Mouse (Mus musculus) granulocyte monocyte progenitor cell, adult 5-6 weeks (primary cell): Measurements from ENCODE around the gene Lpgat1. TPM values are rescaled to one million over a fixed set of nuclear protein-coding genes. Genes with fewer than 3 reads are reported as not detected.

Experiments
- ATAC-seq: replicated peaks from 2 replicates; pipeline ENCODE4 v1.8.0; 2016; ENCODE audit warnings: mild to moderate bottlenecking, moderate TSS enrichment, inconsistent platforms; ENCODE audit not compliant: poor library complexity, severe bottlenecking
- total RNA-seq, 2 experiments: library from RNA; stranded (forward) in 1 of 2; stranded (reverse) in 1 of 2; fragments of 200-712, 200-1000 nt in 1 of 2; fragments of >200 nt in 1 of 2; fragmentation: Nextera tagmentation in 1 of 2; gene quantifications; 2 replicates each; pipeline ENCODE4 v1.2.3; 2014 to 2017

Lpgat1 gene
- total RNA-seq, 2 experiments from 2014 or later, result 31.7 to 34.6 TPM

DNA sequence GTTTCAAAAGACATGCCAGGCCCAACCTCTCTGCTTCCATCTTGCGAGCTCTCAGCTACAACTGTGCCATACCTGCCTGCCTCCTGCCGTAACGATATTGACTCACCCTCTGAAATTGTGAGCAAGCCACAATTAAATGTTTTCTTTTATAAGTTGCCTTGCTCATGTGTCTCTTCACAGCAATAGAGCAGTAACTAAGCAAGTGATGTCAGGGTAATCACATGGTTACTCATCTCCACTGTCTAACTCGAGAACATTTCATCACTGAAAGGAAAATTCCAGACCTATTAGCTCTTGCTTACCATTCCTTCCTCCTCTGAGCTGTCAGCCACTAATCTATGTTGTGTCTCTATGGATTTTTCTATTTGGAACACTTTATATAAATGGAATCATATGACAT is 15.0 kb downstream of the Lpgat1 start:
- no peak for ATAC-seq

GRCm38 (mm10) chr1:191733822-191734221 is 16.2 kb downstream of the Lpgat1 start:
- peak; percentile 92 for ATAC-seq

- no peak for ATAC-seq
These were observed 18.8 kb downstream of the Lpgat1 start for GRCm38 (mm10) chr1:191736425-191736824.

GRCm38 (mm10) chr1:191737871-191738270 is 20.2 kb downstream of the Lpgat1 start:
- 0 out of 2 replicates have a peak, but pooled peaks have one; percentile 11 for ATAC-seq

DNA sequence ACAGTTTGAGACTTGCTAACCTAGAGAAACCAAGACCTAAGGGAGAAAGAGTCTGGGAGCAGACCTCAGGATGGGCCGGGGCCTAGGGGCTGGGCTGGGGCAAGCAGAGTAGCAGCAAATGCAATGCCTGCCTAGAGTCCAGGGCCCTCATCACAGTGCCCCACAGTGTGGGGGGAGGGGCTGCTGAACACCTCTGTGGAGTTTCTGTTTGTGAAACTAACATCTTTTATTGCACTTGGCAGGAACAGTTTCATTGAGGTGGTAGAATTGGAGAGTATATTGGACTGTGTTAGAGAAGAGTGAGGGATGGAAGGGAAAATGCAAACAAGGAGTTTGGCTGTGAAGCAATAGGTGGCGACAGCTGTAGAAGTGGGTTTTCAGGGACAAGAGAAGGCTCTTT is 21.1 kb downstream of the Lpgat1 start:
- no peak for ATAC-seq

GRCm38 (mm10) chr1:191740587-191741361 is 23.1 kb downstream of the Lpgat1 start:
- ATAC-seq, result peak; percentile 56

DNA sequence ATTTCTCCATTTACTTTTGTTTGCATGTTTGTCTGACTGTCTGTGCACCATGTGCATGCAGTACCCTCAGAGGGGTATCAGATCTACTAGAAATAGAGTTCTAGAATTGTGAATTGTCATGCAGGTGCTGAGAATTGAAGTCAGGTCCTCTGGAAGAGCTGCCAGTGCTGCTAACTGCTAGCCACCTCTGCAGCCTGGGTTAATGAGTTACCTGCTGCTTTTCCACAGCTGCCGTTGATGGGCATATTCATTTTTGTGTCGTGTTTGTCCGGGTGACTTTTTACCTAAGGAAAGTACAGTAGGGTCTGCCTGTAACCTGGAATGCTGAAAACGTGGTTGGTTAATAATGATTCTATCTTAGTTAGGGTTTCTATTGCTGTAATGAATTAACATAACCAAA is 24.0 kb downstream of the Lpgat1 start:
- no peak for ATAC-seq

DNA sequence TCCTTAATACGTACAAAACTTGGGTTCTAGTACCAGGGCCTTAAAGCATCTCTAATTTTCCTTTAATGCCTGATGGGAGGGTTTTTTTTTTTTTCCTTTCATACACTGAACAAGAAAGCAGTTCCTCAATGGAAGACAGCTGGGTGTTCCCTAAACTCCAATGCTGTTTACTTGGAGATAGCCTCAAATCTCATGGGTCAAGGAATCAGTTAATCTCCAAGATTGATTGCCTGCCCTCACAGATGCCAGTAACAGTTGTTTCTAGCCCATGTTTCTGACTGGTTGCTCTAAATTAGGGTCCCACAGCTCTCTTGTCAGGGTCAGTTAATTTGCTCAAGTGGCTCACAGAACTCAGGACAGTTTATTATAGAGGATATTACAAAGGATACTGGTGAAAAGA is 30.8 kb downstream of the Lpgat1 start:
- ATAC-seq, result no peak

DNA sequence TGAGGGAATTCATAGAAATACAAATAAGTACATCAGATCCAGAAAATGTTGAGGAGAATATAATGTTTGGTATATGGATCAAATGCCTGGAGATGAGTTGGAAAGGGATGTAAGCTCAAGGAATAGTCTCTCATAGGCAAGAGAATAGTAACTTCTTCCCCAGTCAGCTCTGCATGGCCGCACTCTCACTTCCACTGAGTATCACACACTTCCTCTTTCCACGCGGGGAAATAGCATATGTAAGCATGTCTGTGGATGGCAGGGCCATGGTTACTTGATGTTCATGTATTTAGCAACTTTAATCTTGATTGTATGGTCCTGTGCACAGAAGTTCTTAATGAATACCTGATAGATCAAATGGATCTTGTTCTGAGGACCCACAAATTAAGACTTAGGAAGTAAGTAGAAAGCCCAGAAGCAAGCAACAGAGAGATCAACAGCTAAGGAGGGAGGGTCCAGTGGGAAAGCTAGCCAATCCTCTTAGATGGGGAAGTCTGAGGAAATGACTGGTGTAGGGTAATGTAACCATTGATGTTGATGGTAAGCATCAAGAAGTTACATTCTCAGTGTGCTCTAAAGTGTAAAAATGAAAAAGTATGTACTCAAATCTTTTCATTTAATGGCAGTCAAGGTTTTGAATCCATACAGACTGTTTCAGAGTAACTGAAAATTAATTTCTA is 39.0 kb downstream of the Lpgat1 start:
- ATAC-seq, result peak; percentile 100

DNA sequence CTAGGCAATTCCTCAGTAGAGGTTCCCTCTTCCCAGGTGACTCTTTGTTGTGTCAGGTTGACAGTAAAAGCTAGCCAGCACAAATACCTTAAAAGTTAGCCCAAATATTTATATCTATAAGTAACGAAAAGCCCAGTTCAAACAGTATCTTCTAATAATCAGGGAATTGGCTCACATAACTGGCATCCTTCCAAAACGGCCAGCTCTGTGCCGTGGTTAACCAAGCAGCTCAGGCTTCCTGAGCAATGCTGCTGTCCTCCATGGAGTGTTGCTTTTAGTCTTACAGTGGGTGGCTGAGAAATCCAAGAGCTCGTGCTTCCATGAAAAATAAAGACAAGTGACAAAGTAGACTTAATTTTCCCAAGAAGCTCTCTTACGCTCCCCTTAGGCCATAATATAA is 56.5 kb downstream of the Lpgat1 start:
- no peak for ATAC-seq

- ATAC-seq, result no peak
These were observed 57.5 kb downstream of the Lpgat1 start for GRCm38 (mm10) chr1:191775116-191775515.

- no peak for ATAC-seq
These were observed 59.9 kb downstream of the Lpgat1 start for GRCm38 (mm10) chr1:191777521-191777920.

DNA sequence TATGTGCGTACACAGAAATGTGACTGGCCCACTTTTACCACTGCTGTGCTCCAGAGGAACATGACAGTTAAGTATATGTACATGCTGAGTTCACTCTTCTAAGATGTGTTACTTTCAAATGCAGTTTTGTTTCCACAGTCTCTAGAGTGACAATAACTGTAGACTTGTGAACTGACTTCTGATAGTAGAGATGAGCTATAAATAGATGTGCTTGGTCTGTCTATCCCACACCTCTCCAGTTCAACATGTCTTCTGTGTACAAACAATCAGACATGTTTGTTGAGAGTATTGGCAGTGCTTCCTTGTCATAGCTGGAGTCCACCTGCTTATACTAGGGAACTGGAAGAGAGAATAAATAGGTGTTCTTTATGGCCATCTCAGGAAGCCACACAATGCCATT is 62.8 kb downstream of the Lpgat1 start:
- no peak for ATAC-seq

DNA sequence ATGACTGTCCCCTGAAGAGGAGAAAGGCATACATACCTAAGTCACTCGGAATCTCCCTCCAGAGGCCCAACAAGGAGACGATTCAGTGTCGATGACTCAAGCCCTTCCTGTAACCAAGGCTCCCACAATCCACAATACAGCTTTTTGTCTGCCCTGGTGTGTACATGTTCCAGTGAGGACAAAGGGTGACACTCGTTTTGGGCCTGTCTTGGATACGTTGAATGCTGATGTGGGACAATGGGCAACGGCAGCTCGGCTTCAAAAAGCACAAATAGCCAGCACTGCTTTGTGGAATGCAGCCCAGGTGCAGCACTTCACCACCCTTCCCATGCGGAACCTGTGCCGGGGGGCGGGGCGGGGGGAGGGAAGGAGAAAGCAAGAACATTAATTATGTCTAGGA is 67.5 kb downstream of the Lpgat1 start:
- no peak for ATAC-seq

DNA sequence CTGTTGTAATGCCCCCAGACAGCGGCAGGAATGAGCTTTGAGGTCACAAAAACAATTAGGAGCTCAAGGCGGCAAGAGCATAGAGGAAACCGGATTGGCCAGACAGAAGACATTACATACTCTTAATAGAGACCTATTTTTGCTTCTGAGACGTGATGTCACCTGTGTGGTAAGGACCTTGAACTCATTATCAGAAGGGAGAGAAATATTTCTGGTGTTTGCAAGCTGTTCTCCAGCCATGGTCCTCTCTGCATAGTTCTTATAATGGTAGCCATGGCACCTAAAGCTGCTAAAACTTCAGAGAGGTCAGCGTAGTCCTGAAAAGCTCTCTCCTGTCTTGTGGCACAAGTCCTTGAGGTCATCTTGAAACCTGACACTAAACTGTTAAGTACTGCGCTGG is 68.6 kb downstream of the Lpgat1 start:
- ATAC-seq, result no peak

- no peak for ATAC-seq
These were observed 69.7 kb downstream of the Lpgat1 start for GRCm38 (mm10) chr1:191787379-191787778.

- ATAC-seq, result no peak
These were observed 75.4 kb downstream of the Lpgat1 start for GRCm38 (mm10) chr1:191792991-191793390.

DNA sequence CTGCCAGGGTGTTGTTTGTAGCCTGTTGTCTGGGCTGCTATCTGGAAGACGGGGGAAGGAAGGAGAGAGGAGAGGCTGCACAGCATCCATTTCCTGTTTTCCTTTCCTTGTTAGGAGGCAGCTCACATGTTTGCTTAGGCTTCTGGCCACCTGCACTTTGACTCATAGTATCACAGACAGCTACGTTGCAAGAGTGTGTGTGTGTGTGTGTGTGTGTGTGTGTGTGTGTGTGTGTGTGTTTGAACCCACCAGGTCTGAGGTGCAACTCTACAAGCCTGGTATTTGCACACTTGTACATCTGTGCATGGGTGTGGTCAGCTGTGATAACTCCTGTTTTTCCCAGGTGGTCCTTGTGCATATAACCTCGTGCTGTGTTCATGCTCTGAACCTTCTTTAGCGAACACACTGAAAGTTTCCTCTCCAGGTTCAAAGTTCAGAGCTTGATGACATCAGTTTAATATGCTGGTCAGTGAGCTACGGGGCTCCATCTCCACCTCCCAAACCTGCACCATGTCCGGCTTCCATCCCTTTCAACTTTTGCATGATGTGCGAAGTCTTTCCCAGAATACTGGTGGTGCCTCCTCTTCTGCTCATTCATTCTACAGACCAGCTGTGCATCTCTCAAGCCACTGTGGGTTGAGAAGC is 76.4 kb downstream of the Lpgat1 start:
- no peak for ATAC-seq

DNA sequence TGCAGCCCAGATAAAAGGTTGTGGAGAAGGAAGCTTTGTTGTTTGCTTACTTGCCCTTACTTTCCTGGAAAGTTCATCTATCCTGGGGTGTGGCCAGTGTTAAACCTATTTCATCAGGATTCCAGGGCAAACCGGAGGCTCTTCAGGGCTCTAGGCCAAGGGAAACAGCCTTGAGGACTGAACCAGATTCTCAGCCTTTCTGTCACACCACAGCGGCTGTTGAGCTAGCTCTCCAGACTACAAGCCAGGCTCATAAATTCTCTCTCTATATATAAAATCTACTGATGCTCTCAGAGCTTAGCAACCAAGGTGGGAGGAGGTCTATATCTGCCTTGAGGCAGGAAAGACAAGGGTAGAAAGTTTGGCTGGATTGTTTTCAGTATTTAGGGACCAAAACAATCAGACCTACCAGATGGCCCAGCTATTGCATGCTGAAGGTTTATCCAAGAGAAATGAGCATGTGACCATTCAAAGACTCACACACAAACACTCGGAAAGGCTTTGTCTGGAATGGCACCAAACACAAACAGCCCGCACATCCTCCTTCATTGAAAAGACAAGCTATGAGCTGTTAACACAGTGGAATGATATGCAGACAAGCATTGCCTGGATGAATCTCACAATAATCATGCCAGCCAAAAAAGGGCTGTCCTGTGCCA is 78.7 kb downstream of the Lpgat1 start:
- ATAC-seq, result no peak

DNA sequence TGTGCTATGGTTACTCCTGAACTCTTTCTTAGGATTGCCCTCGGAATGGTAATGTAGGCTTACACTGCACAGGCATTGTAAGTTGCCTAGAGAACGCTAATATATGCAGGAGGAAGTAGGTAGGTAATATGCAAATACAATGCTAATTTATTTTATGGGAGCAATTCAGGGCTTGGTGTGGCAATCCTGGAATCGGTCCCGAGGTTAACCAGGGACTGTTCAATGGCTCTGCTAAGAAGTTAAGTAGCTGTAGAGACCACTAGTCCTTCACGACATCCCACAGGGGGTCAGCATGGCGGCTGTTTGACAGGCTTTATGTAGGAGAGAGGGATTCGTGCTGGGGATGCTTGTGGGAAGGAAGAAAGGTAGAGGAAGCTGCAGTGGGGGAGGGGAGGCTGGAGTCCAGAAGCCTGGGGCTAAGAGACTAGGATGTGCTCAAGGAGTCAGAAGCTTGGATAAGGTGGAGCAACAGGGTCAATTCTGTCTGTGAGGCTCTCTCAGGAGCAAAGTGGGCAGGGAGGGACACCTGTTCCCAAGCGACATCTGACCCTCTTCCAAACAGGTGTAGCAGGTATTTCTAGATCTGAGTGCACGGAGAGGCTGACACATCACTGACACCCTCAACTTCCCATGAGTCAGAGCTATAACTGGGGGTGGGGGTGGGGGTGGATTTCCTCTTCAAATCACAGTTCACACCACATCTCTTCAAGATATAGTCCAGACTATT is 84.6 kb downstream of the Lpgat1 start:
- ATAC-seq, result peak; percentile 68
